Comparison of ENCODE assay signal across 12 mouse cellular contexts in genomic region chr12:114301728-114302127, GRCm38 (mm10).
"Had no signal": no experiment of that assay in that cellular context is flagged by ENCODE, and none has a peak within 500 bp of the region (broad histone marks: within the 10 kb centered on the region; RNA-seq: fewer than 3 reads in every experiment).

No protein-coding gene starts in this region.

- H3K4me2 ChIP-seq: limb, embryonic 12.5 days; liver, embryonic 13.5 days; midbrain, embryonic 15.5 days; neural tube, embryonic 13.5 days had no signal

- DNase-seq: kidney, adult 8-10 months; kidney, postnatal 36 days; liver; liver, embryonic 13.5 days; liver, postnatal 0 days; right cerebral cortex, postnatal 14 days had no signal

- H3K4me3 ChIP-seq: limb, embryonic 12.5 days; liver, embryonic 13.5 days; midbrain, embryonic 10.5 days; midbrain, embryonic 15.5 days; neural tube, embryonic 13.5 days had no signal

- H3K27me3 ChIP-seq: limb, embryonic 12.5 days; liver, embryonic 13.5 days; midbrain, embryonic 15.5 days; neural tube, embryonic 13.5 days had no signal

- H3K36me3 ChIP-seq: limb, embryonic 12.5 days; liver, embryonic 13.5 days; midbrain, embryonic 10.5 days; midbrain, embryonic 15.5 days; neural tube, embryonic 13.5 days had no signal

- H3K9ac ChIP-seq: limb, embryonic 12.5 days; liver, embryonic 13.5 days; liver, postnatal 0 days; midbrain, embryonic 15.5 days; neural tube, embryonic 13.5 days had no signal

- H3K9me3 ChIP-seq: liver, embryonic 13.5 days had no signal

- H3K27ac ChIP-seq: kidney, postnatal 0 days; limb, embryonic 12.5 days; liver, embryonic 13.5 days; midbrain, embryonic 10.5 days; midbrain, embryonic 15.5 days; neural tube, embryonic 13.5 days had no signal

- ATAC-seq: intestine, embryonic 16.5 days; liver, postnatal 0 days; midbrain, embryonic 15.5 days had no signal

- H3K4me1 ChIP-seq: limb, embryonic 12.5 days; liver, embryonic 13.5 days; midbrain, embryonic 10.5 days; midbrain, embryonic 15.5 days; neural tube, embryonic 13.5 days had no signal
